Mouse (Mus musculus): Measurements from ENCODE around the gene Ncoa1.
"Not testable (repeated sequence)": the region's sequence is repeated elsewhere in the genome, so short reads cannot be mapped to it uniquely, and the experiment has no call there.

Gene Ncoa1

DNA sequence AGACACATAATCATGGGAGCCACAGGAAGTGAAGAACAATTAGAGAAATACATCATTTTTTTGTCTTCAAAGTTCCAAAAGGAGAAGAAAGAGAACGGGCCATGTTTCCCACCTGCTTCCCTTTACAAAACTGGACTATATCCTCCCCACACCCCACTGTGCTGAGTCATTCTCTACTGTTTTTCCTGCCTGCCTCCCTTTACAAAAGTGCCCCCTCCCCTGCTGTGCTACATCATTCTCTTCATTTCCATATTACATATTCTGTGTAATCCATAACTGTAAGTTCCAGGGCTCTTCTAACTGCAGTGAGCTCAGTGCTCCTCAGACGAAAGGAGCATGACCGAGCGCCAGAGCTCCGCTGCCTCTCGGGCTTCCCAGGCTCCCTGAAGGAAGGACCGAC, 80.8 kb downstream of the Ncoa1 start:
- DNase-seq (ENCODE audit: inconsistent ontology term), result no peak

DNA sequence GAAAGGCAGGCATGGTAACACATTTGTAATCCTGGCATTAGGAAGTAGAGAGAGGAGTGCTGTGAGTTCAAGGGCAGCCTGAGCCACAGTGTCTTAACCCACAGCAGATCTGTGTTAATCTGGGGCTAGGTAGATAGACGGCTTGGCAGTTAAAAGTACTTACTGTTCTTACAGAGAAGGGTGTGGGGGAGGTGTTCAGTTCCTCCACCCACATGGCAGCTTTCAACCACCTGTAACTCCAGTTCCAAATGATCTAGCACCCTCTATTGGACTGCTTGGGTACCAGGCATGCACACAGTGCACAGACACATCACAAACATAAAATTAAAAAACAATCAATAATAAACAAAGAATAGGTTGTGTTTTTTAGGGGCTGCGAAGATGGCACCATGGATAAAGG, 84.4 kb downstream of the Ncoa1 start:
- DNase-seq (ENCODE audit: inconsistent ontology term), result no peak

DNA sequence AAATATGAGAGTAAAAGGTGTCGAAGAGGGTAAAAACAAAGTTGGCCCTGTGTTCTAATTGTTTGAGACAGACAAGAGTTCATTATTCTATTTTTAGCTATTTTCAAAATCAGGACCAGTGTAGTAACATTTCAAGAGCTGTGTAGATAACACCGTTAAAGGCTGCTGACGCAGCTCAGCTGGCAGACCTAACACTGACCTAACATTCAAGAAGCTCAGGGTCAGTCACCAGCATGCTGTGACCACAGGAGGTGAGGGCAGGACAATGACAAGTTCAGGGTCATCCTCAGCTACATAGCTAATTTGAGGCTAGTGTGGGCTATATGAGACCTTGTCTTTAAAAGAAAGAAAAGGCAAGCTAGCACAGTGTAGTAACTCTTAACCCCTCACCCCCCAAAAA, 84.9 kb downstream of the Ncoa1 start:
- DNase-seq (ENCODE audit: inconsistent ontology term), result no peak

DNA sequence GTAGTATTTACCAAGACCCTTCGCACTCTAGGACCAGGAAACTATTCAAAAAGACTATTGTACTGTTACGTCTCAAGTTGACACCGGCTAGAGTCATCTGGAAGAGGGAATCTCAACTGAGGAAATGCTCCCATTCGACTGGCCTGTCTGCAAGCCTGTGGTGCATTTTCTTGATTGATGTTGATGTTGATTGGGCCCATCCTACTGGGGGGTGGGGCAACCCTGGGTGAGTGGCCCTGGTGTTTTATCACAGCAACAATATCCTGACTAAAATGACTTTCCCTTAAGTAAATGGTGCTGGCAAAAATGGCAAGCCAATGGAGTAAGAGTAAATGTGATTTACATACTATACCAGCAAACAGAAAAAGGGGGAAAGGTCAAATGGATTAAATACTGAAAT, 85.7 kb downstream of the Ncoa1 start:
- DNase-seq (ENCODE audit: inconsistent ontology term), result no peak

DNA sequence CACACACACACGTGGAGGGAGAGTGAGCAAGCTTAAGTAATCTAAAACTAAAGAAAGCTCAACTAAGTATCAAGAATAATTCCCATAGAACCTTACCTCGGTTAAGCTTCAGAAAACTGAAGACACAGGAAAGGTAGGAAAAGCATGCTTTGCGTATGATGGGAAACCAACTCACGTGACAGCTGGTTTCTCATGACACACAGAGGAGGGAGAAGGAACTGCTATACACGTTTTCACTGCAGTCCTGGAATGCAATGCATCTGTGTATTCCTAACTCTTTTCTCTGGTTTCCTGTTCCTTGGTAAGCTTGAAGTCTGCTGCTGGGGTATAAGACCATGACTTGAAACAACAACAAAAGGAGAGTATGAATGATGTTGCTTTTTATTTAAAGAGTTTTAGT, 86.3 kb downstream of the Ncoa1 start:
- DNase-seq (ENCODE audit: inconsistent ontology term), result no peak

DNA sequence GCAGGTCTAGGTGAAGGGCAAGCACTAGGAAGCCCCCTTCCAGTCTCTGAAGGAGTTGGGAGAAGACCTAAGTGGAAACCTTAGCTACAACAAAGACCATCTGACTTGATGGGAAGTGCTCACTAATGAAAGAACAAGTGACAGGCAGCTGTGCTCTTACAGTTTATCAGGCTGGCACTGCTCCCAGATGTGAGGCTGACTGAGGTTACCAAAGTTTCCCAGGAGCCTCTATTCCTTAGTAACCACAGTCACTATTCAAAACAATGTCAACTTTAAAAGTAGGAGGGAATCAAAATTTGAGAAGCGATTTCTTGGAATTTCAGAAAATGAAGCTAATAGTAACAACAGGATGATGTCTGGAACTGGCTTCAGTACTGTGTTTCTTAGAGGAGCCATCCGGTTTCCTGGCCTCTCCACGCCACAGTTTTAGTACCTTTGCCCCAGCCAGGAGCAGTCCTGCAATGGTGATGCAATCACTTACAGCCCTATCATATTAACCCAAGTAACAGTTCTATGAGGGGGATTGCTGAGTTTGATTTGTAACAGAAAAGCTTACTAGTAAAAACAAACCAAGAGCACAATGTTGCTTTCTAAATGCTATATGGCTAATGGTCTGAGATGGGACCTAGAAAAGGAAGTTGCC, 90.8 kb downstream of the Ncoa1 start:
- DNase-seq (ENCODE audit: inconsistent ontology term), result no peak

DNA sequence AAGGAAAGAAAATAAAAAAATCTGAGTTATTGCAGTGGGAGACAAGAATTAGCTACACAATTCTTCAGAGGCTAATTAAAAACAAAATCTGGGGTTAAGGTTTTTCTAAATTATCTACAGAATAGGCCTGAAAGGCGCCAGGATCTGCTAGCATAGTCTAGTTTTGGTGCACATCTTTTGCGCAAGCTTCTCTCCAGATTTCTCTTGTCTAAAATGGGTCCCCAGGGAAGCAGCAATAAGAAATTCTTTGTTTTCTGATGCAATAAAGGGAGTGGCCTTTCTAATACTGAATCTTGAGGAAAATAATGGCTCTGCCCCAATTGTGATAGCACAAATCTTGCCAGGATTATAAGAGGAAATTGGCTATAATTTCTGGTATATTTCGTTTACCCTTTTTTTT, 93.9 kb downstream of the Ncoa1 start:
- DNase-seq (ENCODE audit: inconsistent ontology term), result no peak

DNA sequence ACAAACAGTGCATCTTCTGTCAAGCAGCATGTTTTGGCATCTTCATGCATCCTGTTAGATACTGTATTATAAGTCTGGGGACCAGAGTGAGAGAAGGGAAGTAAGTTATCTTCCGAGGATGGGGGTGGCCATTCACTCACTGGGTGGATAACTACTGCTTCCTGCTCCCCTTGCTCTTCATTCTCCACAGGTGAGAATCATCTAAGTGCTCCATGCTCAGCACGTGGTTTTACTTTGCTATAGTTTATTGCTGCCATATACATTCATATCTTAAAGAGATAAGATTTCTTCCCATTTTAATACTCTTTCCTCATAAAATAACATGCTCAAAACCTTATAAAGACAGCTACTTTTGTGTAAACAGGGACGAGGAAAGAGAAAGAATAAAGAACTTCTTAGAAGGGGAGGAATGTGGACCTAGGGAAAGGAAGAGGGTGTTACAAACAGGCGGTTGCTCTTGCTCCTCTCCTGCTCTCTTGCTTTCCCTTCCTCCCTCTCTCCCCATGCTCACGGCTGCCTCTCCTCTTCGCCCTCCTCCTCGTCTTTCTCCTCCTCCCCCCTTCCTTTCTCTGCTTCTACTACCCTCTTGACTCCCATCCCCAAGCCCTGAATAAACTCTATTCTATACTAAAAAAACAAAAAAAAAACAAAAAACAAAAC, 97.6 kb downstream of the Ncoa1 start:
- DNase-seq (ENCODE audit: inconsistent ontology term), result no peak

DNA sequence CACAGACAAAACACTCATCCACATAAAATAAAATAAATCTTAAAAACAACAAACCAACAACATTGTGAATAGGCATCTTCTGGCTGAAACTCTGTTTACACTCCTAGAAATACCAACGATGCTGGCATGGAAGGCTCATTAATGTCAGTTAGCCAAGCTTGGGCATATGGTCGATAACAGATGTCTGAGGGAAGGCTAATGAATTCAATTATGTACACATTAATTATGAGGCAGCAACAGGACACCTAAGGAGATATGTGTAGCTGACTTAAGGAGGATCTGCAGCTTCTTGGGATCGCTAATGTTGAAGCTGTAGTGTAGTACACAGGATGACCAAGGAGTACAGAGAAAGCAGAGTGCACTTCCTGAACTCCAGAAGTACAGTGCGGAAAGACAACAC, 100.5 kb downstream of the Ncoa1 start:
- DNase-seq (ENCODE audit: inconsistent ontology term), result no peak

DNA sequence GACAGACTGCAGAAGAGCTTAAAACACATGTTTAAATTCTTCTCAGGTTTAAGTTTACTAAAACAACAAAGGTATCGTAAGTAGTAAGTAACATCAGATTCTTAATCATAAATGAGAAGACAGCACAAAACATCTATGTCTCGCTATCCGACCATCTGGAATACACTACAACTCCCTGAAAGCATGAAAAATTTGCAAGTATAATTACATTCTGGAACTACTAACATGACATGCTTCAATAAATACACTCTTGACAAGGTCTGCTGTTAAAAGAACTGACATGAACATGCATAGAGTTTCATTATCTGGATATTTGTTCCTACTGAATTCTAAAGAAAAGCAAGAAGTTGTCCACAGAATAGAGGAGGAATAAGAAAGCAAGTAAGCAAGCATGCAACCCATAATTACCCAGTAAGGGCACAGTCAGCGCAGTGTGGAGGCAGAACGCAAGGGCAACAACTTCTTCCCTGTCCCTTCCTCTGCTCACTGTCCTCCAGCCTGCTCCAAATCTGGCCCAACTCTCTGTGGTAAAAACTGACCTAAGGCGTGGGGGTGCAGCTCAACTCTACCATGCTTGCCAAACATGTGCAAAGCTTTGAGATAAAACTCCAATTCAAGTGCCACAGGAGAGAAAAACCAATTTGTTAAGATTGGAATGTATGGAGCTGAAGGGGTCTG, 102.0 kb downstream of the Ncoa1 start:
- peak; percentile 50 for DNase-seq (ENCODE audit: inconsistent ontology term)

DNA sequence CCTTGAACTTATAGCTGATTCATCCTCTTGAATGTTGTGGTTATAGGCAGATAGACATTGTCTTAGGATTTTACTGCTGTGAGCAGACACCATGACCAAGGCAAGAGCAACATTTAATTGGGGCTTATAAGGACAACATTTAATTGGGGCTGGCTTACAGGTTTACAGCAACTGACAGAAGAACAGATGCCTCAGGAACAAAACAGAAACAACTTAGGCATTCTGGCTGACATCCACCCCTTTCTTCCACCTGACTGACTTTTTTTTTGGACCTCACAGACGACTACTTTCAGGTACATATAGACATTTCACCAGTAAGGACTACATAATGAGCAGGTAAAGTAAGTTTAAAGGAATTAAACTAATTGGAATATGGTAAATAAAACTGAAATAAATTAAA, 105.6 kb downstream of the Ncoa1 start:
- no peak for DNase-seq (ENCODE audit: inconsistent ontology term)

DNA sequence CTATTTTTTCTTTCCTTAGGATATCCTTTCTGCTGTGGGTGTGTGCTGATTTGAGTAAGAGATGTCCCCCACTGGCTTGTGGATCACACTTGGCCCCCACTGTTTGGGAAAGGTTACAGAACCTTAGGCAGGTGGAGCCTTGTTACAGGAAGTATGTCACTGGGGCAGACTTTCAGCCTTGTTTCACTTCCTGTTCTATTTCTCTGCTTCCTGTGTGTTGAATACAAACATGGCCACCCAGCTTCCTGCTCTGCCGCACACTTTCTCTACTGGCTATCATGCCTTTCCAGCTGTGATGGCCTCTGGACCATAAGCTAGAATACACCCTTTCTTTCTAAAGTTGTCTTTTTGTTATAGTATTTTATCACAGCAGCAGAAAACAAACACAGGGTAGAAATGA, 111.0 kb downstream of the Ncoa1 start:
- DNase-seq (ENCODE audit: inconsistent ontology term), result no peak

DNA sequence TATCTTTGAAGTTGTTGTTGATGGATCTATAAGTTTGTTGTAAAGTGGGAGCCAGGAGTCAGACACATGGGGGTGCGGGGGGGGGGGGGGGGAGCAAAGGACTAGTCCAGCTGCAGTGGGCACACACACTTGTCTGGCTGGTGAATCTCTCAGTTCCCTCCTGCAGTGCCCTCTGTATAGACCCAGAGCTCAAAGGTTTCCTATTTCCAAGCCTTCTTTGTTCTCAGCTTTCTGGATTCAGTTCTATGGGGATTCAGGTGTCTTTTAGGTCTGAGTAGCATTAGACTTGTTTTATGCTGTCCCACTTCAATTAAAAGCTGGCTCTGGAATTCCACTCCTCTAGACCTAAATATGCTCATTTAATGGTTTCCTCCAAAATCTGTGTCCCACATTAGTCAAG, 117.5 kb downstream of the Ncoa1 start:
- DNase-seq (ENCODE audit: inconsistent ontology term), result no peak

DNA sequence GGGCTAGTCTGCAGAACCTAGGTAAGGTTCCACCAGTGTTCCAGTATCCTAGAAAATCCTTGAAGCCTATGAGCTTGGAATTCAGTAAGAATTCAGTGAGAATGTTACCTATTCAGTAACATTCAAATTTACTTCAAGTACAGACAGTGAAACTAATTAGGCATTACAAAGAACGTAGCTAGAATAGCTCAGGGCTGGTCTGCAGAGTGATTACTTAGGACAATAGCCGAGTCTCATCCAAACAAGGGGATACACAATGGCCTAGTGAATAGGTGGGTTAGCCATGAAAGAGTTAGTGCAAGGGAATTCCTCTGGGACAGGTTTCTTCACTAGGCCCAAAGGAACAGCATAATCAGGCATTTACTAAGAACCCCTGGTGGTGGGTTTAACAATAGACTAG, 118.3 kb downstream of the Ncoa1 start:
- DNase-seq (ENCODE audit: inconsistent ontology term), result not testable (repeated sequence)

DNA sequence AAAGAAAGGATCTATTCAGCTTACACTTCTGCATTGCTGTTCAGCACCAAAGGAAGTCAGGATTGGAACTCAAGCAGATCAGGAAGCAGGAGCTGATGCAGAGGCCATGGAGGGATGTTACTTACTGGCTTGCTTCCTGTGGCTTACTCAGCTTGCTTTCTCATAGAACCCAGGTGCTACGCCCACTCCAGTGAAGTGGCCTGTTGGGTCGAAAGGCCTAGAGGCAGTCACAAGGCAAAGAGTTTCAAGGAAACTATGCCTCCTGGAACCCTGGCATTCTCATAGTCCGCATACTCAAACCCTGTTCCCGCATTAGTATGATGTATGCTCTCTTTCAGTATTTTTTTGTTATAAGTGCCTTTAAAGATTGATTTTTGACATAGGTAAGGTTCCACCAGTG, 118.9 kb downstream of the Ncoa1 start:
- no peak for DNase-seq (ENCODE audit: inconsistent ontology term)

DNA sequence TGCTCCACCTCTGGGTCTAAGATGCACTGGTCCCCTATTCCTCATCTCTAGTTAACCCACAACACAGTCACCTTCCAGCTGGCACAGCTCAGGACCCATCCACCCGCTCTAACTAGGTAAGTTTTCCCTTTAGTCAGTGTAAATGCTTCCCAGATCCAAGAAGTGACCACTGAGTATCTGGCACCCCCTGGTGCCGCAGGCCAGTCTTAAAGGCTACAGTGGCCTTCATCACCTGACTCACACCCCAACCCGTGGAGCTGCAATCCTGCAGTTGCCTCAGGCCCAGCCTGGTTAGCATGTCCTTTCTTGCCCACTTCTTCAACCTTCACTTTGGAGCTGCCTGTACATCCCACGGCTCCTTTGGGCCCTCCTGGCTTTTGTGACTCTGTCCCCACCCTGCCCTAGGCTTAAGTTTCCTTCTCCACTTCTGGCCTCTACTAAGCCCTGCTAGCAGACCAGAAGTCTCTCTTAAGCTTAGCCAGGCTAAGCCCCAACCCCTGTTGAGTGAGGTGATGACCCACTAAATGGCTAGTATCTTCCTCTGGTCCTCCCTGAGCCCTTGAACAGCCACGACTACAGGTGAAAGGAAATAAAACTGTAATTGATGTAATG, 120.0 kb downstream of the Ncoa1 start:
- DNase-seq (ENCODE audit: inconsistent ontology term), result no peak

DNA sequence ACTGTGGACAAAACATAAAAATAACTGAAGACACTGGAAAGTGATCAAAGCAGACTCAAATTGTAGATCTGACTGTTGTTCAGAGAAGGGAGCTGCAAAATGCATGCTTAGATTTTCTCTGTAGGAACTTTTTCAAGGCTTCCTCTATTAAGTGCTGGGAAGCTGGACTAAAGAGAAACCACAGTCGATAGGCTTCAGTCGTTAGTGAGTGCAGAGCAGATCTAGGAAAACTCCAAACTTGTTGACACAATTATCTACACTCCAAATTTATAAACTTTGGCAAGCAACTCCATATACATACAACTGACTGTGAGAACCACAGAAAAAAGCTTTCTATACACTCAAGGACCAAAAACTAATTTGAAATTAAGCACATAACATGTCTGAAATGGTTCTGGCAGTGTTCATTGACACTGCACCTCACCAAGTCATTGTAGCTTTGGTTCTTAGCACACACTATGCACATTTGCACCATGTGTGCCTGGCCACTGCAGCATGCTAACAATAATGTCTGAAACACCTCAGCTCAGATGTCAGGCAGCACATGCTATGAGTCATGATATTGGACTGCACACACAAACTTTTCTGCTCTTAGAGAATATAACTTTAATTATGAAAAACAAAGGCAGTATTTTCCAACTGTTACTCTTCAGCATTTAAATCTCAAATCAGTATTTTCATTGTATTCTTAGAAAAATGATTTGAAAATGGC, 121.8 kb downstream of the Ncoa1 start:
- DNase-seq (ENCODE audit: inconsistent ontology term), result no peak

DNA sequence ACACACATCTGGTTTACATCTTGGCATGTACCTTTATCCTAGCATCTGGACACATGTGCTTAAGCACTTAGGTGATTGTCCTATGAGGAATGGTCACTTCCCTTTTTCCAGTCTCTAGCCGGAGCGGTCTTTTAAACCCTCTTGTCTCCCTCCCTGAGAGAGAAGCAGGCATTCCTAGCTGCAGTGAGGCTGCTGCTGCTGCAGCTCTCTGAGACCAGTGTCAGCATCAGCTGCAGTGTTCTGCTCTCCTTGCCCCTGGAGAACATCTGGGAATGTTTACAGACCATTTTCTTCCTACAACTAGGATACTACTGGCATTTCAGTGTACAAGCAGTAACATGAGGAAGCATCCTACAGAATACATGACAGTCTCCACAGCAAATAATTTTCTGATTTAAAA, 133.8 kb downstream of the Ncoa1 start:
- no peak for DNase-seq (ENCODE audit: inconsistent ontology term)

DNA sequence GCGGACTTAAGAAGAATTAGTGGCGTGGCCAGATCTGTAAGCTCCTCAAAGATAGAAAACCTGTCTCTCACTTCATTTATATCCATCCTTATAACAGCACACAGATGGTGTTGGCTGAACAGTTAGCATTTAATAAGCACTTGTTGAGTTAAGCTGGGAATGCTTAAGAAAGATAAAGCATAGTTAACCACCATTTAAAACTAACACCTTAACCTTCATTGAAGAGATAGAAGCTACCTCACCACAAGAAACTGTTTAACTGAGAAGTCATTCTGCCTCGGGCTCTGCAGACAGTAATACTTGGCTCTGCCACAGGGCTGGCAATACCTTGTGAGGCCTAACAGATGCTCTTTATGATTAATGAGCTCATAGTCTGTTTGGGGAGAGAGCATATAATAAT, 134.9 kb downstream of the Ncoa1 start:
- no peak for DNase-seq (ENCODE audit: inconsistent ontology term)

DNA sequence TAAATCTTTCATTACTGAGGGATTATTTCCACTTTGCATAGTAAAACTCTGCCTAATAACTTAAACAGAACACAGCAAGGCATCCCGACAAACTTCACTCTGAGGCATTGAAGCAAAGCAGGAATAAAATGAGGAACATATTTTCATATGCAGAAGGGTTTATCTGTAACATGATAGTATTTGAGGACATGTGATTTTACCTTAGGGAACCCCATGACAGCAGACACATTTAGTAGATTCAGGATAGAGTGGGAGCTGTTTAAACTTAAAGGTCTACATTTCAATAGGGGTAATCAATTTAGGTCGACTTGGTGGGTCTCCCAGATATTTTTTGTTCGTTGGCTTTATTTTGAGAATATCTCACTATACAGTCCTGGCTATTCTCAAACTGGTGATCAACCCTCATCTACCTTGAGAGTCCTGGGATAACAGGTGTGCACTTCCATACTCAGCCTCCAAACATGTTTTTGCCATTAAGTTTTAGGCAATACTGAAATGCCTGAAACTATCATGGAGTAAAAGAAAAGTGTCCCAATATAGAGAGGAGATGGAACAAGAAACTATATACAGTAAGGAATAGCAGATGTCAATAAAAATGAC, 136.6 kb downstream of the Ncoa1 start:
- no peak for DNase-seq (ENCODE audit: inconsistent ontology term)

DNA sequence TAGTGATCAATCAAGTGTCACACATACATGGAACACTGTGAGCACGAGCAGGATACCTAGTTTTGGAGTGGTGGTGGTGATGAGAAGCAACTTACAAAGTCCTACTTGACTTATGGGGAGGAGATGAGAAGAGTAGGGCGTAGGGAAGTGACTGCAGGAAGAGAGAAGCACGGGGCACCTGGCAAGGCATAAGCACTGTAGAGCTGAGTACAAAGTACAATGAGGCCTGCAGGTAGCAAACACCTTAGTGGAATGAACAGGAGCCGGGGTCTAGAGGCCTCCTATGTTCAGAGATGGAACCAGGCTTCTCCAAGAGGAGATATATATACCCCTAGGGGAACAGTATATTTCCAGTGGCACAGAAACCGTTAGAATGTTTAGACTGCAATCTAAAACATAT, 153.4 kb downstream of the Ncoa1 start:
- no peak for DNase-seq (ENCODE audit: inconsistent ontology term)

DNA sequence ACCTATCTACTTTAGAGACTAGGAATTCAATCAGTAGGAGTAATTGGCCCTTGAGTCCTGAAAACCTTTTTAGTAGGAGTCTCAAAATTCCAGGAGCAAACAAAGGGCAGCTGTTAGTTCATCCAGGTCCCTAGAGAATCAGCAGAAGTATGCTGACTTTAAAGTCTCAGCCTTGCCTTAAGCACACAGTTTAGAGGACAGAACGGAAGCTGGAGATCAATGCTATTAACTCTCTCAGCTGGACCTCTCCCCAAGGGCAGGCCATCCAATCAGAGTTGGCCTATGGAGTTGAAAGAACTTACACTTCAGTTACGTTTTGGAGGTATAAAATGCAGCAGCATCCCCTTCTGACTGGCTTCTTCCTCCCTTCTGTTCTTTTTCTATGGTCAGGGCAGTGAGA, 154.8 kb downstream of the Ncoa1 start:
- no peak for DNase-seq (ENCODE audit: inconsistent ontology term)

Data from Muller cell, postnatal 12 days (primary cell).